Mouse (Mus musculus) CD4-positive, CD25-positive, alpha-beta regulatory T cell, adult 4 months (primary cell): Measurements from ENCODE around the gene Helz. TPM values are rescaled to one million over a fixed set of nuclear protein-coding genes. Genes with fewer than 3 reads are reported as not detected.
A peak's percentile ranks its signal among the peaks of the same experiment; 100 is the strongest.

ENCODE experiments used
- ATAC-seq: one replicate; pipeline ENCODE4 v1.8.0; 2017
- polyA plus RNA-seq, 2 experiments: library from polyadenylated mRNA; unstranded; fragments of 100-300 nt; shearing (Covaris generic); gene quantifications; one replicate each; pipeline ENCODE4 v1.2.1; 2017

The Helz gene
- polyA plus RNA-seq, 2 experiments from 2014 or later = 27.8 to 35.7 TPM

GRCm38 (mm10) chr11:107676207-107676940, 128.6 kb downstream of the Helz start:
- ATAC-seq = no peak

GRCm38 (mm10) chr11:107682694-107683355, 135.1 kb downstream of the Helz start:
- no peak for ATAC-seq

GRCm38 (mm10) chr11:107683544-107684465, 136.1 kb downstream of the Helz start:
- no peak for ATAC-seq

GRCm38 (mm10) chr11:107686290-107686689, 138.6 kb downstream of the Helz start:
- no peak for ATAC-seq

- no peak for ATAC-seq
Measured at GRCm38 (mm10) chr11:107688480-107688879, 140.8 kb downstream of the Helz start.

GRCm38 (mm10) chr11:107691569-107691968, 143.8 kb downstream of the Helz start:
- no peak for ATAC-seq

GRCm38 (mm10) chr11:107693338-107693737, 145.6 kb downstream of the Helz start:
- peak; percentile 37 for ATAC-seq

GRCm38 (mm10) chr11:107699967-107700366, 152.2 kb downstream of the Helz start:
- ATAC-seq = no peak

- no peak for ATAC-seq
Measured at GRCm38 (mm10) chr11:107703272-107704134, 155.8 kb downstream of the Helz start.

GRCm38 (mm10) chr11:107705060-107705459, 157.3 kb downstream of the Helz start:
- ATAC-seq = no peak

- ATAC-seq = no peak
Measured at GRCm38 (mm10) chr11:107705476-107706074, 157.8 kb downstream of the Helz start.

GRCm38 (mm10) chr11:107707897-107708610, 160.3 kb downstream of the Helz start:
- no peak for ATAC-seq

GRCm38 (mm10) chr11:107710379-107710778, 162.6 kb downstream of the Helz start:
- no peak for ATAC-seq

- no peak for ATAC-seq
Measured at GRCm38 (mm10) chr11:107714368-107714767, 166.6 kb downstream of the Helz start.

- no peak for ATAC-seq
Measured at GRCm38 (mm10) chr11:107716332-107716938, 168.7 kb downstream of the Helz start, which contains the start of gene Cacng1. TSS of gene Cacng1 (minus strand) at chr11:107716522.

- no peak for ATAC-seq
Measured at GRCm38 (mm10) chr11:107720264-107721021, 172.7 kb downstream of the Helz start.

- ATAC-seq = no peak
Measured at GRCm38 (mm10) chr11:107721057-107721456, 173.3 kb downstream of the Helz start.

GRCm38 (mm10) chr11:107724603-107725002, 176.9 kb downstream of the Helz start:
- no peak for ATAC-seq

GRCm38 (mm10) chr11:107728073-107728863, 180.5 kb downstream of the Helz start:
- no peak for ATAC-seq
